Mouse (Mus musculus) urinary bladder, postnatal 14 days (tissue): ENCODE data around the gene Patl2.

ENCODE experiments used
- DNase-seq: peaks from one replicate; pipeline ENCODE4 v3.0.0; 2021; ENCODE audit warnings: low spot score

Gene Patl2

DNA sequence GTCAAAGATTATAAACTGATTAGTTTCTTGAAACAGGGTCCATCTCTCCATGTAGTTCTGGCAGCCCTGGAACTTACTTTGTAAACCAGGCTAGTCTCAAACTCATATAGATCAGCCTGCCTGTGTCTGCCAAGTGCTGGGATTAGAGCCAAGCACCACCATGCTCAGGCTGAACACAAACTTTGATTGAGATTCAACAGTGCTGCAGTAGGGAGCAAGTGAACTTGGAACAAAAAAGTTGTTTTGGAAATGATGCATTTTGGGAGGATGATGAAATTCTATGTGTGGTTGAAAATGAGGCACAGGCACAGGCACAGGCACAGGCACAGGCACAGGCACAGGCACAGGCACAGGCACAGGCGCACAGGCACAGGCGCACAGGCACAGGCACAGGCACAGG lies 13.8 kb downstream of the Patl2 start:
- DNase-seq, result no peak

DNA sequence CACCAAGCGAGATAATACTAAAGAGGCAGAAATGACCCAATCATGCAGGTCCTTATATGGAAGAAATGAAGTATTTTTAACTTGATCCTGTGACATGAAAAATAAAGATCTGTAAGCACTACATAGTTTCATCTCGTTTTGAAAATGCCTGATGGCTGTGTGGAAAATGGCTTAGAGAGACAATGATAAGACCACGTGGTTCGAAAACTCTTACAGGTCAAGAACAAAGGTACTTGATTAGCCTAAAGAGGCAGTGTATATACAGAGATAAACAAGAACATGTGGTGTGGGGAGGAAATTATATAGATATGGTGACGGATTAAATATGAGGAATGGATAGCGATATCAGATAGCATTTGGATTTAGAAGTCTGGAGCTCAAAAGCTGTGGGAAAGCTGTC lies 14.7 kb downstream of the Patl2 start:
- DNase-seq, result no peak

DNA sequence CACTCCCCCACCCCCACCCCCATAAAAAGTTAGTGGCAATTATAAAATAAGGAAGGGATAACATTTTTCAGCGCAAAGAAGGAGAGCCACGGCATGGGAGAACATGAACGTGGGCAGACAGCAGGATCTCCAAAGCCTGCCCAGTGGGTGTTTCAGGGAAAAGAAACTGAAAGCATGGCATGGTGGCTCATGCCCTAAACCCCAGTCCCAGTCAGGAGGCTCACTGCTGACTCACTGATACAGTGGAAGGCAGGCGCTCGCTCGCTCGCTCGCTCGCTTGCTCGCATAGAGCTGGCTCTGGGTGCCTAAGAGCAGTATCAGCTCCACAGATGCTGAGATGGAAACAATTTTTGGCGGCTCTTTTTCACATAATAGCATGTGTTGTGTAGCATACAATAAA lies 21.7 kb downstream of the Patl2 start:
- DNase-seq, result no peak

DNA sequence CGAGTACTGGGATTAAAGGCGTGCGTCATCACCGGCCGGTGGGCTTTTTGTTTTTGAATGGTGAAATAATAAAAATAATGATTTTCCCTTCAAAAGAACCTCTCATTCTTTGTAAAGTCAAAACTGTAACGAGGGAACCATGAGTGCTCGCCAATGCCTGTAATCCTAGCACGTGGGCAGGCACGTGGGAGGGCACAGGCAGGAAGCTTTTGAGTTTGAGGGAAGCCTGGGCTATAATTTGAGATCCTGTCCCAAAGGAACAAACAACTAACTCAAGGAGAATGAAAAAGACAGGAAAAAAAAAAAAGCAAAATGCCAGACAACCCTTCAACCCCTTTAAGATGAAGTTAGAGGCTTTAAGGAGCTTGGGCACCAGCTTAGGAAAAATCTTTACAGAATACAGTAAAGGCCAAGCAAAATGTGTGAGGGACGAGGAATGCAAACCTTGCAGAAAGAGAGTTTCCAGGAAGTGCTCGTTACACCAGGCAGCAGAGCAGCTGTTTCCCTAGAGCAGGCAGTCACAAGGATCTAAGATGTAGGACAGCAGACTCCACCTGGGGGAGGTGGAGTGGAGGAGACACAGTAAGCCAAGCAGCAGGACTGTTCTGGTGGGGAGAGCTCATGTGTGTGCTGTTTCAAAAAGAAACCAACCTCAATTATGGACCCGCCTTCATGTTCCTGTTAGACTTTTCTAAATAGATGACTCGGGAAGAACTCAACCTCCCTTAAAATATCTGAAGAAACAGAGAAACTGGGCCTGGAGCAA lies 22.4 kb downstream of the Patl2 start:
- no peak for DNase-seq

DNA sequence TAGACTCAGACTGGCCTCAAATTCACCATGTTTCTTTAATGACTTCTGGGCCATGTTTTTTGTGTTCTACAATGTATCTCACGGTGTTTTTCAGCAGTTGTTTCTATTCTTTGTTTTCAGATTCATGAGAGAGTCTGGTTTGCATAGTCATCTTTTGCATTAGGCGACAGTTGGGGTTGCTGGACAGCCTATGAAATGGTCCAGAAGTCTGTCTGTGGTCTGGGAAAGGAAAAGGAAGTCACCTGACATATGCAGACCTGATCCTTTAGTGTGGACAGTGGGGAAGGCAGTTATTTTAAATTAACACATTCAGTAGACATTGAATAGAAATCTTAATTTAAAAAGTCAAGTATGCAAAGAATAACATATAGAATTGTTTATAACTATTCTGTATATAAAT lies 23.5 kb downstream of the Patl2 start:
- no peak for DNase-seq

DNA sequence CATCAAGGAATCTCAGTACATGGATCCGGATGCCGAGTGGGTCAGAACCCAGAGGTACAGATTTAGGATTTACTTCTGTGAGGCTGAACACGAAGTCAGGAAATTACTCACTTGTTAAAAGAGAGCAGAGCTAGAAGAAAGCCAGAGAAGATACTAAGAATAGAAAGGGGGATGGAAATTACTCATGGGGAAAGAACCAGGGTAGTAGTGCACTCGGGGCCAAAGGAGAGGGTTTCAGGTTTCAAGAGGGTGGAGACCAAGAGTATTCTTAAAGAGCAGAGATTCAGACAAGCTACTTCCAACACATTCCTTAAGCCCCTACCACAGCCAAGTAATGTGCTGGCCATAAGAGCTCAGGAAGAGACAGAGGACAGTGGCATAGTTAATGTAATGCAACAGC lies 24.4 kb downstream of the Patl2 start:
- no peak for DNase-seq

DNA sequence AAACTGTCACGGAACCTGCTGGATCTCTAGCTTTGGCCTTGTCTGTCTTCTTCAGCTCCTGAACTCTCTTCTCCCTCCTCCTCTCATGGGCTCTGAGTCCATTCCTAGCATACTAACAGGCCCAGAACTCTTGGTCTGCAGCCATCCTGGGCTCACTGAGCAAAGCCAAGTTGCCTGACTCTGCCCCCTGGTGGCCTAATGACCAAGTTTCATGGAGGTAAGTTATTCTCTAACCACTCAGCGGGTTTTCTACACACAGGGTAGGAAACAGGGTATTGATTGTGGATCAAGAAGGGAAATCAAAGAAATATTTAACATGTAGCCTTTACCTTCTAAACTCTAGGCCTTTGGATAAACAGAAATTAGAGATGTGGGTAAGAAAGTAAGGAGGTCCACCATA lies 25.3 kb downstream of the Patl2 start, which contains the start of gene Trim69:
TSS of gene Trim69 (plus strand) at position 21 of the 400 bp plus-strand sequence.
- DNase-seq, result peak; percentile 88

DNA sequence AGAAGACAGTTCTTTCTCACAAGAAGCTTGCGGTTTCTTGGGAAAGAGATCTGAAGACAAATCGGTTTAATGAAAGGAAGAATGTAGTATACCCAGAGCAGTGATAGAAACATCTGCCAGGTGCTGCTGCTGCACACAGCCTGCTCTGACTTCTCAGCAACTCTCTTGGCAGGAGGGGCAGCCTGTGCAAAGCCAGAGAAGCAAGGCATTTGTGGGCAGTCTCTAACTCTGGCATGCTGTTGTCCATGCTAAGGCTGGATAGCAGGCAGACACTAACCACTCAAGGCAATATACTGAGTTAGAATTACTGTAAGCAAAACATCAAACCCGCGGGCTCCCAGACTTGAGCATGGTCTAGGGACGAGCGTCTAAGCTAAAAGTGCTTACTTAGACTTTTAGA lies 26.3 kb downstream of the Patl2 start:
- no peak for DNase-seq

DNA sequence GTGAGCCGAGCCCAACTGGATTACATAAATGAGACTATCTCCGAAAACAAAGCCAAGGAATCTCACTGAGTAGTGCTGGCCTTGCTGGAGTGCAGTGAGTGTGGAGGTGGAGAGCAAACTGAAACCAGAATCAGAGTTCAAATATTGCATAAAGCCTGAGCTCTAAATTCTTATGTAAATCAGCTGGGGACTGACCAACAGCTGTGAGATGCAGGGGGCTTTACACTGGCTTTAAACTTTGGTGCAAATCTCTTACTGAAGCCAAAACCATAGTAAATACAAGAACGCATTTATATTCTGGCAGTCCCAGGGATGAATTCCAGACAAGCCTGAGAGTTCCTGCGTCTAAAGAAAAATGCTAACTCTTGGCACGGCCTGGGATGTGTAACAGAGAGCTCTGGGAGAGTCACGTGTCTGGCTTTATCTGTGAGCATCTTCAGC lies 27.6 kb downstream of the Patl2 start:
- DNase-seq, result peak; percentile 13

DNA sequence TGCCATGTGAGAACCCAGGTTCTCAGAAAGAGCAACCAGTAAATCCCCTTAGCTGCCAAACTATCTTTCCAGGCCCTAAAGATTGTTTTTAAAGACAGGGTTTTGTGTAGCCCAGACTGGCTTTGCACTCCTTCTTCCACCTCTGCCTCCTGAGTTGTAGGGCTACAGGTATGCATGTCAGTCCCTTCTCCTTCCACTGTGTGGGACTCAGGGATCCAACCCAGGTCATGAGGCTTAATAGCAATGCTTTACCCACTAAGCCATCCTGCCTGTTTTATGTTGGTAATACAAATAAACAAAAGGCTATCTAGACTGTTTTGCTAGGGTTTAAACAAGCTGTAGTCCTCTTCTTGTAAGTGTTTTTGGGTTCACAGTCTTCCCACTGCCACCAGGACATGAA lies 28.4 kb downstream of the Patl2 start:
- DNase-seq, result no peak

DNA sequence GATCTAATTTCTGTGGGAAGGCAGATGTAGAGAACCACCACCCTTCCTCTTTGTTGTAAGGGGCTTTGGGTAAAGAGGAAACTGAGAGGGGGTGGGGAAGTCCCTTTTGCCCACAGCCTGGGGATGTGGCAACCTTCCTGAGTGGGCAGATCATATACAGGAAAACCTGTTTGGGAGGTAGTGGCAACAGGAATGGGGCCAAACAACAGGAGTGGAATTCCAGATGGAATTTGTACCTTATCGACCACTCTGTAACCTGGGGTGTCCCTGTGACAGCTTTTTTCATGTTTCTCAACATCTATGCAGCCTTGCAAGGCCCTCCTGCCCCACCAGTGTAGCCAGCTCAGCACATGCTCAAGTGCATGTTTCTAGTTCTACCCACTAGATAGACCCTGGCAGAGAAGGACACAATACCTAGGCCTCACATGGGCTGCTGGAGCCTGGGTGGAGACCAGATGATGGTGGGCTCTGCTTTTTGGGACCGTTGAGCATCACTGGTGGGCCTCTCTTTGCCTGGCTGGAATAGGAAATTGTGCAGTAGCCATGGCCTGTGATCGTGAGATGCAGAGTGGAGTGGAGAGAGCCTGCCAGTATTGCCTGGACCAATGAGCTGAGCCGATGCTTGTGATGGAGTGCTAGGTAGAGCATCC lies 29.8 kb downstream of the Patl2 start:
- no peak for DNase-seq

DNA sequence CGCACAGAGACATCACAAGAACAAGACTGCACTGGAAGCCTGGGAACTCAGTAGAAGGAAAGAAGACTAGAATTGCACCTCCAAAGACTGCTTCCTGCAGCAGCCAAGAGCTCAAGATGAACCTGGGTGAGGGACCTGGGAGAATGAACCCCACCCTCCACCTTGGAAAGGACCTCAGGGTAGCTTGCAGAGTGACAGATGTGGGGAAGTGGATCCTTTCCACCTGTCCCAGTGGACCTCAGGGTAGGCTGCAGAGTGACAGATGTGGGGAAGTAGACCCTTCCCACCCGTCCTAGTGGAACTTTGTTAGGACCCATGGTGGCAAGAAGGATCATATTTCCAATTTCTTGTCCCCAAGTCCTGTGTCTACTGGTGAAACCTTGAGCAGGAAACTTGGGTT lies 30.7 kb downstream of the Patl2 start:
- DNase-seq, result no peak

DNA sequence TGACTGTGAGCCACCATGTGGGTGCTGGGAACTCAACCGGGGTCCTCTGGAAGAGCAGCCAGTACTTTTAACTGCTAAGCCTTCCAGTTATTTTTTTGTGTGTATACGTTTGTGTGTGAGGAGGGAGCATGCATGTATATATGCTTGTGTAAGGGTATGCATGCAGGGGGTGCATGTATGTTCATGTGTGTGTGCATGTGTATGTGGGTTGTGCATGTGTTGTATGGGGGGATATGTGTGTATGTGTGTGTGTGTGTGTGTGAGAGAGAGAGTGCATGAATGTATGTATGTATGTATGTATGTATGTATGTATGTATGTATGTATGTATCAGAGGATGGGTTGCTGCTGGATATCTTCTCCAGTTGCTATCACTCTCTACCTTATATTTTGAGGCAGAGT lies 31.5 kb downstream of the Patl2 start:
- no peak for DNase-seq

DNA sequence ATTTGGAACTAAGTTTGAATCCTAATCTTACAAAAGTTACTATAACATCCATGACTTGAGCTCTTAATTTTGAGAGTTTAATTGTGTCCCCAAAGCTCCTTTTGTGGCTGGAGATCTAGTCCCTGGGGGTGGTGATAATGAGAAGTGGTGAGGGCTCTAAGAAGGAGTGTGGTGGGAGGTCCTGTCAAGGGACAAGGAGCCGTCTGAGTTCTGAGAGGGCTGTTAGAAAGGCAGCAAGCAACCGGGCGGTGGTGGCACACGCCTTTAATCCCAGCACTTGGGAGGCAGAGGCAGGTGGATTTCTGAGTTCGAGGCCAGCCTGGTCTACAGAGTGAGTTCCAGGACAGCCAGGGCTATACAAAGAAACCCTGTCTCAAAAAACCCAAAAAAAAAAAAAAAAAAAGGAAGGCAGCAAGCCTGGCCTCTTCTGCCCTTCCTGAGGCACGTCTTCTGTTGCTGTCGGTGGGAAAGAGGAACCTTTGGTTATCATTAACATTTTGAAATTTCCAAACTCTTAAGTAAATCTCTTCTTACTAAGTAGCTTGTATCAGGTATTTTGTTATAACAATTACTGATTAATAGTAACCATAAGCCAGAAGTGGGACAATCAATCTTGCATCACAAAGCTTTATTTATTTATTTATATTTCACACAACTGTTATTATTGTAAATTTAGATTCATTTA lies 32.2 kb downstream of the Patl2 start:
- DNase-seq, result no peak

DNA sequence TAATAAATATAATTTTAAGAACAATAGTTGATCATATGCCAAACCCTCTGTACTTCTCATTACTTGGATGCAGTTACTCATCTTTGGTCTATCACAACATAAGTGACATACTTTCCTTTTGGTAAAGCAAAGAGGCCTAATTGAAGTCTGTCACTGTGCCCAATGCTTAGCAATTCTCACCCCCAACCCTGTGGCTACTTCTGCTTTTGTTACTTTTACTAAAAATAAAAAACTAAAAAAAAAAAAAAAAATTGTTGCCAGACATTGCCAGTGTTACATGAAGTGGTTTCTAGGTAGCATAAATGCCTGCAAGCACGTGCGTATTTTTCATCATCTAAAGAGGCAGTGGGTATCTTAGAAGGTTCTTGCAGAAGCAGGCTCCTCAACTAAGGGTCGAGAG lies 33.1 kb downstream of the Patl2 start:
- DNase-seq, result no peak

DNA sequence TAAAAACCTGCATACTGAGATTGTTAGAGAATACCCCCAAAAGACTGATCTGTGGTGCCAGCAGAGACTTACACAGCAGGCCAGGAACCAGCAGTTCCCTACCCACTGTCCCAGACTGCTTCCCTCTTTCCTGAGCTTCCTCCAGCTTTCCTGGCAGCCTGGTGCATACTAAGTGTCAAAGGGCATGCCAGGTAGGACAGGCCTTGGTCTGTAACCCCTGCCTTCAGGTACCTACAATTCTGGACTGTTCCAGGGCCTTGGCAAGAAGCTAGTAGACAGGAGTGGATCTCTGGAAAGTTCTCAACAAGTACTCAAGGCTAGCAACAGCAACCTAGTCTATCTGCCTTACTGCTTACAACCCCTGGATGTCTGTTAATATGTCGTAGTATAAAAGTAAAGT lies 34.8 kb downstream of the Patl2 start:
- no peak for DNase-seq

DNA sequence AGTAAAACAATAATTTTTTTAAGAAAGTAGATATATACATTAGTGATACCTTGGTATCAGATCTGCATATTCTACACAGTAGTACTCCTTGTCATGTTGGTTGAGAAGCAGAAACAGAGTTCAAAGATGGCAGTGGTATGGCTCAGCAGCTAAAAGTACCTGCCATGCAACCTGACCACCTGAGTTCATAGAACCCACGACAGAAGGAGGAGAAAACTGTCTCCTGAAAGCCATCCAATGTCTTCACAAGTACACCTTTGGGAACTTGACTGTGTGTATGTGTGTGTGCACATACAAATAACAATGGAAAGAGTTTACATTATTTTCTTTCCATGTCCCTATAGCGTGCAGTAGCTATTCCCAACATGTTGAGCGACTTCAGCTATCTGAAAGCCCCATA lies 36.3 kb downstream of the Patl2 start:
- DNase-seq, result no peak

DNA sequence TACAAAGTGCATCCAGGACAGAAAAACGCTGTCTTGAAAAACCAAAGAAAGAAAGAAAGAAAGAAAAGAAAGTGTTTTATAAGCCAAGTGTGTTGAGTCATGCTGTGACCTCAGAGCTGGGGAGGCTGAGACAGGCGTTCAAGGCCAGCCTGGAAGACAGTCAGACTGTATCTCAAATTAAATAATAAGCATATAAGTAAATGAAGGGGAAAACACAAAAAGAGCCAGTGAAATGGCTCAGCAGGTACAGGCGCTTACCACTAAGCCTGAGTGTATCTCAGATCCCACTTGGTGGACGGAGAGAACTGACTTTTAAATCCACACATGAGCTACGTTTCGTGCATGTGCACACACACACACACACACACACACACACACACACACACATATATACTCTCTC lies 36.7 kb downstream of the Patl2 start:
- no peak for DNase-seq

DNA sequence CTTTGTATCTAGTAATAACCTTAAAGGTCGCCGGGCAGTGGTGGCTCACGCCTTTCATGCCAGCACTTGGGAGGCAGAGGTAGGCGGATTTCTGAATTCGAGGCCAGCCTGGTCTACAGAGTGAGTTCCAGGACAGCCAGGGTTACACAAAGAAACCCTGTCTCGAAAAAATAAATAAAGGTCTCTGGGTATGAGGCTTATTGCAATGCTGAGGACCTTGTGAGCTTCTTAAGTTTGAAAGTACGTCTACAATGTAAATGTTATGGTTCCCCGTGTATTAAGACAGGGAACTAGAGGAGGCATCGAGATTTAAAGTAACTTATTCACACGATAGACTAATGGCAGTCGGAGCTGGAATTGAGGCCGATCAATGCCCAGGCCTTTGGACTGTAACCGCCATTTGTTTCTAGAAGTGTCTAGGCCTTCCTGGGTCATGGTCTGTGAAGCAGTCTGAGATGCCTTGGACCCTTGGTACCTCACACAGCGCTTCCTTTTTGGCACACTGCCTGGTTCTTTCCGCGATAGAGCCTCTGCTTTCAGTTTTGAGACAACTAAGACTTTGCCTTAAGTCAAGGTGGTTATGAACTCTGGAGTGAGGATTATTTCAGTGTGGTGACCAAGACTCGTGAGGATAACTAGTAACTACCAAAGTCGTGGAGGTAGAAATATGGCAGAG lies 37.6 kb downstream of the Patl2 start:
- peak; percentile 71 for DNase-seq

DNA sequence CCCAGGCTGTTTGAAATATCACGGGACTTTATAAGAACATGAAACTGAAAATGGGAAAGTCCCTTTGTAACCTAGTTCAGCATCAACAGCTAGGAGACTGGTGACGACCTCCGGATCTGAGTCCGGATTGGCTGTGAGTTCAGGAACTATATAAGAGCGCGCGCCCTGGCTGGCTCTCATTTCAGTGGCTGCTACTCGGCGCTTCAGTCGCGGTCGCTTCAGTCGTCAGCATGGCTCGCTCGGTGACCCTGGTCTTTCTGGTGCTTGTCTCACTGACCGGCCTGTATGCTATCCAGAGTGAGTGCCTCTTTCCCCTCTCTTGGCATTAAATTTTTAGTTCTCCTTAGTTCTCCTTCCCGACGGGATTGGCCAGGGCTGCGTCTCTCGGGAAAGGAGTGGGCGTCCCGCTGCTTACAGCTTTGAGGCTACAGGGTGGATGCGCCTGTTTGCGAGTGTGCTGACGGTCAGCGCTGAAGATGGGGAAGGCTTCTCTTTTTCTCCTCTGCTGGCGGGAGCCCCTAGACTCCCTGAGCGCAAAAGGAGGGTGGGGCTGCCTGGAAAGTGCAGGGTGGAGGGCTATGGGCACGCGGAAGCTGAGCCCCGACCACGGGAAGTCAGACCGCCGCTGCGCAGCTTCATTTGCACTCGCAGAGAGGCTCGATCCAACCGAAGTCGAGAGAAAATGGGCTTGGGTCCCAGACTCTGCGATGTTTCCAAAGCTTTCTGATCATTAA lies 38.3 kb downstream of the Patl2 start, which contains the start of gene B2m:
TSS of gene B2m (plus strand) at position 179 of the 734 bp plus-strand sequence.
- peak; percentile 95 for DNase-seq

DNA sequence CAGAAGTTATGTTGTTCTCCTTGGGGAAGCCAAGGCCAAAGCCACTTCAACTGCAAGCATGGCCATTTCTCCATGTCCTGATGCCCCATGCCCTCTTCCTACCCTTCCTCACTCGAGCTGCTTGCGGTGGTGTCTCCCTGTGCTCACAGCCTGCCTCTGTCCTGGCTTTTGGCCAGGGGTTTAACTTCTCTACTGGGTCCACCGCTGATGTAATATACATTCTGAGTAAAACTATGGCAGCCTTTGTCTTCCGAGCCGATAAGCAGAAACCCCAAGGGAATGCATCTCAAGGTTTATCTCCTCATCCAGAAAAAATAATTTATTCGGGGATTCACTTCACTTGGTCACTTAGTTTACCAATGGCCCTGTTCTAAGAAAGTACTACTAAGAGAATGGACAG lies 39.3 kb downstream of the Patl2 start:
- DNase-seq, result no peak

DNA sequence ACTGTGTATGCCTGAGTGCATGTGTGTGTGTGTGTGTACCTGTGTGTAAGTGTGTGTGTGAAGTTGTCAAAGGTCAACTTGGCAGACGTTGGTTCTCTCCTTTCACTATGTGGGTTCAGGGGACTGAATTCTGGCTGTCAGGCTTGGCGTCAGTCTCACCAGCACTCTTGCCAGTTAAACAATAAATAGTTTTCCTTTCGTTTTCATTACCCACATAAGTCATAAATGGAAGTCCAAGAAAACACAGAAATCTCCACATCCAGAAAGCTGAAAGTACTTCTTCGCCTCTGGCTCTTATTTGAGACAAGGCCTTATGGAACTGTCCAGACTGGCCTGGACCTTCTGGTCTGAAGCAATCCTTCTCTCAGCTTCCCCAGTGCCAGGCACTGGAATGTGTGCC lies 40.2 kb downstream of the Patl2 start:
- DNase-seq, result no peak
